In genomic region chr10:45422372-45422771, GRCm38 (mm10) we compare ENCODE assay signal across 24 mouse cellular contexts.
DNase-seq lines count a peak whose midpoint lies in the region; ATAC-seq and TF ChIP-seq lines count a peak whose summit lies in the region.
"Had no signal": no experiment of that assay in that cellular context is flagged by ENCODE, and none has a peak within 500 bp of the region (broad histone marks: within the 10 kb centered on the region; RNA-seq: fewer than 3 reads in every experiment).

No protein-coding gene starts in this region.

- TF ChIP-seq POLR2A in kidney, adult 2 months (IDR thresholded peaks at IDR 0.05; ENCODE audit: low read depth, low read length): no peak

- H3K4me3 ChIP-seq in kidney, adult 2 months (ENCODE audit: insufficient read depth, low read depth, low read length): no peak overlapping the region
- no peak overlapping the region for H3K4me3 ChIP-seq in liver, embryonic 13.5 days (replicated peaks)
- H3K4me3 ChIP-seq: forebrain, embryonic 12.5 days; midbrain, embryonic 12.5 days; myocyte had no signal

- no peak overlapping the region for H3K9ac ChIP-seq in liver, embryonic 13.5 days
- H3K9ac ChIP-seq: forebrain, embryonic 12.5 days; midbrain, embryonic 12.5 days had no signal

- WGBS in kidney, adult 2 months: 54% methylated on average over 1 of the region's 1 CpGs
- WGBS in liver, embryonic 13.5 days (ENCODE audit: insufficient replicate concordance): 31% methylated on average over 1 of the region's 1 CpGs

- no peak overlapping the region for H3K4me2 ChIP-seq in liver, embryonic 13.5 days
- H3K4me2 ChIP-seq: forebrain, embryonic 12.5 days; heart, embryonic 11.5 days; midbrain, embryonic 12.5 days had no signal

- H3K36me3 ChIP-seq in kidney, adult 2 months (ENCODE audit: control insufficient read depth, insufficient read depth, low read length): no peaks in the 10 kb centered on the region
- no peaks in the 10 kb centered on the region; the same call in 1 of the 2 replicates for H3K36me3 ChIP-seq in liver, embryonic 13.5 days
- H3K36me3 ChIP-seq: forebrain, embryonic 12.5 days had no signal

- H3K9me3 ChIP-seq in liver, embryonic 13.5 days (replicated peaks): no peaks in the 10 kb centered on the region
- H3K9me3 ChIP-seq: forebrain, embryonic 12.5 days; midbrain, embryonic 12.5 days had no signal

- TF ChIP-seq CTCF in kidney, adult 2 months (conservative IDR thresholded peaks at IDR 0.05; ENCODE audit: insufficient read depth, insufficient read length, low read depth, low read length): no peak

- no peaks in the 10 kb centered on the region for H3K4me1 ChIP-seq in kidney, adult 2 months (ENCODE audit: control insufficient read depth, insufficient read depth, low read length)
- no peaks in the 10 kb centered on the region for H3K4me1 ChIP-seq in liver, embryonic 13.5 days (replicated peaks)

- DNase-seq in kidney, adult 2 months: peak; percentile 9
- no peak for DNase-seq in kidney, adult 11 months
- peak; percentile 54 for DNase-seq in 416B (ENCODE audit: low read depth)
- DNase-seq in embryo, embryonic 11 days: peak; percentile 48
- DNase-seq in liver, embryonic 13.5 days: no peak
- no peak for DNase-seq in thymus, postnatal 10 days (ENCODE audit: low spot score in 2 of 2)
- no peak for DNase-seq in right cerebral cortex, adult 2 months (ENCODE audit: low spot score in 2 of 2)
- no peak for DNase-seq in frontal cortex, postnatal 36 days (ENCODE audit: low spot score in 2 of 2)
- DNase-seq: adrenal gland, postnatal 25 days; B cell, adult 2 months; cerebellum, adult 18-20 months; gastrocnemius, postnatal 36 days; heart, postnatal 14 days; left cerebral cortex, postnatal 4 days; lung, adult 2 months; lung, postnatal 36 days; spleen, adult 18-20 months; thymus, adult 18-20 months had no signal

- no peaks in the 10 kb centered on the region for H3K27me3 ChIP-seq in kidney, adult 2 months (replicated peaks; ENCODE audit: control insufficient read depth, insufficient read depth, low read length)
- no peaks in the 10 kb centered on the region for H3K27me3 ChIP-seq in liver, embryonic 13.5 days
- H3K27me3 ChIP-seq: forebrain, embryonic 12.5 days; midbrain, embryonic 12.5 days had no signal

- H3K27ac ChIP-seq in kidney, adult 2 months (ENCODE audit: insufficient read depth, low read depth, low read length): no peak overlapping the region
- peak overlapping the region; percentile 51; the same call in 1 of the 2 replicates for H3K27ac ChIP-seq in liver, embryonic 13.5 days
- H3K27ac ChIP-seq: forebrain, embryonic 12.5 days; midbrain, embryonic 12.5 days had no signal

- peak; percentile 68 for ATAC-seq in liver, embryonic 13.5 days (ENCODE audit: low read depth)
- ATAC-seq: activated CD4-positive, CD25-positive, alpha-beta regulatory T cell, adult 4 months; hindbrain, embryonic 16.5 days had no signal

Comparison
In these comparisons a context has a peak if more than half of its experiments do, and no peak if none do; other contexts are left out.
1. DNase-seq: peak in kidney, adult 2 months (single experiment), 416B (single experiment) and embryo, embryonic 11 days (single experiment); none in kidney, adult 11 months (single experiment), liver, embryonic 13.5 days (single experiment), thymus, postnatal 10 days (0 of 2), right cerebral cortex, adult 2 months (0 of 2) and frontal cortex, postnatal 36 days (0 of 2).